Mouse (Mus musculus): ENCODE data around the gene Hipk2. TPM values are rescaled to one million over a fixed set of nuclear protein-coding genes. Genes with fewer than 3 reads are reported as not detected.

The Hipk2 gene
- polyA plus RNA-seq, 1 experiment from 2014 or later = 33.7 TPM

DNA sequence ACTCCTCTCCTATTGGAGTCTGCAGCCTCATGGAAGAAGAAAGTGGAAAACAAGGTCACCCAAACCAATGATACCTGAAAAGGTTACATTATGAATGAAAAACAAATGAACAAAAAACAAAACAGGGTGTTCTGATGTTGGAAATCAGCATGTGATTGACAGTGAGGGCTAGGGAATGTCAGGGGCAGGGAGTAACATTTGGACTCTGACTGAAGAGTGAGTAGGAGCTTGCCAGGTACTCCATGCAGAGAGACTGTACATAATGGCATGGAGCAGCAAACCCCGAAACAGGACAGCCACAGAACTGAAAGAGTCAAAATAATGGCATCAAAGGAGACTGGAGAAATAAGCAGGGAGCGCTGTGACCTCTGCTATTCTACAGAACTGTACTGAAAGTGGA is 15.7 kb downstream of the Hipk2 start:
- no peak overlapping the region for H3K4me2 ChIP-seq
- ATAC-seq = no peak
- H3K4me1 ChIP-seq = peaks cover 3% of the 10 kb centered on the region; the same call in 1 of the 2 replicates
- H3K9ac ChIP-seq = no peak overlapping the region
- H3K4me3 ChIP-seq = no peak overlapping the region
- no peak overlapping the region for H3K27ac ChIP-seq
- H3K9me3 ChIP-seq (replicated peaks) = no peaks in the 10 kb centered on the region
- H3K36me3 ChIP-seq (ENCODE audit: poor library complexity, severe bottlenecking) = no peaks in the 10 kb centered on the region
- 83% methylated on average over 2 of the region's 2 CpGs for WGBS
- H3K27me3 ChIP-seq = no peaks in the 10 kb centered on the region

- H3K9me3 ChIP-seq (replicated peaks) = no peaks in the 10 kb centered on the region
- no peak overlapping the region for H3K27ac ChIP-seq
- no peaks in the 10 kb centered on the region for H3K27me3 ChIP-seq
- H3K4me3 ChIP-seq = no peak overlapping the region
- ATAC-seq = no peak
- 92% methylated on average over 1 of the region's 1 CpGs for WGBS
- no peak overlapping the region for H3K9ac ChIP-seq
- no peak overlapping the region for H3K4me2 ChIP-seq
- no peaks in the 10 kb centered on the region for H3K36me3 ChIP-seq (ENCODE audit: poor library complexity, severe bottlenecking)
- H3K4me1 ChIP-seq = peaks cover 4% of the 10 kb centered on the region; the same call in 1 of the 2 replicates
Observed at GRCm38 (mm10) chr6:38859819-38860218, 16.1 kb downstream of the Hipk2 start.

DNA sequence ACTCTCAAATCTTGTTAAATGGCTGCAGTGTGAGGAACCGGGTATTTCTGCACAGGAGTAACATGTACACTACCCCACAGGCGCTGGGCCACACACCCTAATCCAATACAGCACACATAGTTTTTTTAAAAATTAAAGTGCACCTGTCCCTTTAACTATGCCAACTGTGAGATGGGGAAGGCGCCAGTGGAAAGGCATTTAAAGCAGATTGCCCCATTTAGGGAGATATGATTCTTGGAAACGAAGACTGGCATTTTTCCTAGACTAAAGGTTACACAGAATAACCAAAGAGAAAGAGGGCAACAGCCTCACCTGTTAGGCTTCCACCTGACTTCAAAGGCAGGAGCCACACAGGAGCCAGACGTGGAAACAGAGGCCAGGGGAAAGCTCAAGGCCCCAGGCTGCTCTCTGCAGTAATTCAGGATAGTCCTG is 22.4 kb downstream of the Hipk2 start:
- Histone ChIP-seq H3K9ac (no peak overlapping the region), H3K4me1 (peaks cover 37% of the 10 kb centered on the region), H3K27ac (no peak overlapping the region), H3K4me3 (no peak overlapping the region), H3K9me3 (replicated peaks) (no peaks in the 10 kb centered on the region), H3K4me2 (no peak overlapping the region), H3K36me3 (ENCODE audit: poor library complexity, severe bottlenecking) (no peaks in the 10 kb centered on the region), H3K27me3 (no peaks in the 10 kb centered on the region)
- ATAC-seq = no peak
- WGBS = 62% methylated on average over 5 of the region's 5 CpGs

DNA sequence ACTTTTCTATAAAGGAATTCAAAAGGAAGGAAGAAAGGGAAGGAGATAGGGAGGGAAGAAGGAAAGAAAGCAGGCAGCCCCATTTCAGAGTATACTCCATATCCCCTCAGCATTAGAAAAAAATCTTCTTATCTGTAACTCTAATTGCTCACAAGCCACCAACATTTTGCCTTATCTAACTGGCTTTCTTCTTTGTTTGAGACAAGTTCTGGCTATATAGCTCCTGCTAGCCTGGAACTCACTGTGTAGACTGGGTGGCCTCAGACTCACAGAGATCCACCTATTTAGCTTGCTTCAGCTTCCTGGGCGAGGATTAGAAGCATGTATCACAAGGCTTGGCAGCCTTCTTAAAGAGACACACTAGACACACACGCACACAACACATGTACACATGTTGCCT is 24.2 kb downstream of the Hipk2 start:
- Histone ChIP-seq H3K27me3 (no peaks in the 10 kb centered on the region), H3K27ac (no peak overlapping the region; the same call in 1 of the 2 replicates), H3K36me3 (ENCODE audit: poor library complexity, severe bottlenecking) (no peaks in the 10 kb centered on the region), H3K4me2 (no peak overlapping the region), H3K4me1 (peaks cover 52% of the 10 kb centered on the region), H3K4me3 (no peak overlapping the region), H3K9ac (no peak overlapping the region), H3K9me3 (replicated peaks) (no peaks in the 10 kb centered on the region)
- ATAC-seq = no peak
- 92% methylated on average over 2 of the region's 2 CpGs for WGBS

- Histone ChIP-seq H3K4me2 (no peak overlapping the region), H3K4me1 (peaks cover 62% of the 10 kb centered on the region), H3K36me3 (ENCODE audit: poor library complexity, severe bottlenecking) (no peaks in the 10 kb centered on the region), H3K4me3 (no peak overlapping the region), H3K27me3 (no peaks in the 10 kb centered on the region), H3K27ac (no peak overlapping the region), H3K9ac (no peak overlapping the region), H3K9me3 (replicated peaks) (no peaks in the 10 kb centered on the region)
- WGBS = 96% methylated on average over 6 of the region's 6 CpGs
- no peak for ATAC-seq
Observed at GRCm38 (mm10) chr6:38850715-38851259, 25.2 kb downstream of the Hipk2 start.

DNA sequence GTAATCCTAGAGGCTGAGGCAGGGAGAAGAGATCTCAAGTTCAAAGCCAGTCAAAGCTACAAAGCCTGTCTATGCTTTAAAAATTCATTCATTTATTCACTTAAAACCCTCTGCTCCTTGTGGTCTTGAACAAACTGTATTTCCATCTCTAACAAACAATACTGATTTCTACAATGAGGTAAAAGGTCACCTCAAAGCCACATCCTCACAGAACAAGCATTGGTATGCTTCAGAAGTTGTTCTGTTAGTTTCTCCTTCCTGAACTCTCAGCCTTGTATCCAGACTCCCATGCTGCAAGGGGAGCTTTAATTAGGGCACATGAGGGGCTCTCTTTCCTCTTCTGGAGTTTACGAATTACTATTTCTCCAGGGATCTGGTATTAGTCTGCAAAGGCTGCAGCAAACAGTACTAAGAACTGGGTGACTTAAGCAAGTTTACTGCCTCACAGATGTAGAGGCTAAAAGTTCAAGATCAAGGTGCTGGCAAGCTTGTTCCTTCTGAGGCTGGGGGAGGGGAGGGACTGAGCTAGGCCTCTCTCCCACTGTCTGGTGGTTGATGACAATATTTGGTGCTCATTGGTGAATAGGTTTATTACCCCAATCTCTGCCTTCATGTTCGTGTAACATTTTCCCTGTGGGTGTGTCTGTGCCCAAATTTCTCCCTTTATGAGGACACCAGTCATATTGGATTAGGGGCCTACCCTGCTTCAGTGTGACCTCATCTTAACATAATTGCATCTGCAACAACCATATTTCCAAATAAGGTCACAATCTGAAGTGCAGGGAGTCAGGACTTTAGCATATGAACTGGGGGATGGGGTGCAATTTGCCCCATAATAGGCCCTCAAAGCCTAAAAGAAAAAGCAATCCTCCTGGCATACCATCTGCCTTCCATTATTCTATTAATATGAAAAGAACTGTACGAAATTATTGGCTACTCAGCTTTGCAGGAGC is 27.7 kb downstream of the Hipk2 start:
- H3K27me3 ChIP-seq = no peaks in the 10 kb centered on the region
- H3K4me3 ChIP-seq = no peak overlapping the region
- H3K9me3 ChIP-seq (replicated peaks) = no peaks in the 10 kb centered on the region
- no peak overlapping the region for H3K4me2 ChIP-seq
- H3K4me1 ChIP-seq = peaks cover 54% of the 10 kb centered on the region
- H3K36me3 ChIP-seq (ENCODE audit: poor library complexity, severe bottlenecking) = no peaks in the 10 kb centered on the region
- no peak for ATAC-seq
- H3K9ac ChIP-seq = no peak overlapping the region
- H3K27ac ChIP-seq = peak overlapping the region; percentile 22; the same call in 1 of the 2 replicates
- WGBS = 49% methylated on average over 3 of the region's 3 CpGs

GRCm38 (mm10) chr6:38847447-38847846 is 28.5 kb downstream of the Hipk2 start:
- no peak overlapping the region for H3K4me2 ChIP-seq
- 73% methylated on average over 1 of the region's 1 CpGs for WGBS
- no peak overlapping the region for H3K27ac ChIP-seq

GRCm38 (mm10) chr6:38846330-38847195 is 29.4 kb downstream of the Hipk2 start:
- H3K4me2 ChIP-seq = no peak overlapping the region; the same call in 1 of the 2 replicates
- no peaks in the 10 kb centered on the region for H3K27me3 ChIP-seq
- ATAC-seq = no peak
- no peaks in the 10 kb centered on the region for H3K36me3 ChIP-seq (ENCODE audit: poor library complexity, severe bottlenecking)
- H3K4me1 ChIP-seq = peaks cover 55% of the 10 kb centered on the region
- H3K4me3 ChIP-seq = no peak overlapping the region
- 48% methylated on average over 6 of the region's 6 CpGs for WGBS
- H3K9me3 ChIP-seq (replicated peaks) = no peaks in the 10 kb centered on the region
- H3K27ac ChIP-seq = peak overlapping the region; percentile 57
- no peak overlapping the region for H3K9ac ChIP-seq

More at GRCm38 (mm10) chr6:38847447-38847846, 28.5 kb downstream of the Hipk2 start:
- no peaks in the 10 kb centered on the region for H3K27me3 ChIP-seq
- H3K4me3 ChIP-seq = no peak overlapping the region
- H3K4me1 ChIP-seq = peaks cover 54% of the 10 kb centered on the region
- no peak for ATAC-seq
- no peaks in the 10 kb centered on the region for H3K36me3 ChIP-seq (ENCODE audit: poor library complexity, severe bottlenecking)
- H3K9me3 ChIP-seq (replicated peaks) = no peaks in the 10 kb centered on the region
- no peak overlapping the region for H3K9ac ChIP-seq

- peaks cover 62% of the 10 kb centered on the region for H3K4me1 ChIP-seq
- no peak overlapping the region for H3K4me3 ChIP-seq
- H3K4me2 ChIP-seq = no peak overlapping the region
- no peak for ATAC-seq
- no peaks in the 10 kb centered on the region for H3K9me3 ChIP-seq (replicated peaks)
- H3K27ac ChIP-seq = 0 out of 2 replicates have a peak overlapping the region, but pooled peaks have one; percentile 57
- no peaks in the 10 kb centered on the region for H3K36me3 ChIP-seq (ENCODE audit: poor library complexity, severe bottlenecking)
- WGBS = 50% methylated on average over 5 of the region's 5 CpGs
- no peaks in the 10 kb centered on the region for H3K27me3 ChIP-seq
- H3K9ac ChIP-seq = no peak overlapping the region
Observed at GRCm38 (mm10) chr6:38845876-38846275, 30.1 kb downstream of the Hipk2 start.

DNA sequence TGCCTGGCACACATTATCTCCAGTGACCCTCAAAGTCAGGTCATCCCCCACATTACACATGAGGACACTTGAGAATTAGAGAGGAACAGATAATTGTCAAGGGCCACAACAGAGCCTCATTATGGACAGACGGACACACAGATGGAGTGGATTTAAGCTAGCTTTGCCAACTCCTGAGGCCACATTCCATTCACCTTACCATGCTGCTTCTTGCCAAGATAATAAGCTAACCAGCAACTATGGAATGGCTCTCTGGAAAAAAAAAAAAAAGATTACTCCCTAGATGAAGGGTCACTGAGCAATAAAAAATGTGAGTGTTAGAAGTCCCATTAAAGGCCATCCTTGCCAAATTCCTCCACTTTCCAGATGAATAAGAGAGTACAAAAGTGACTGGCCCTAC is 30.8 kb downstream of the Hipk2 start:
- no peak overlapping the region for H3K4me3 ChIP-seq
- no peaks in the 10 kb centered on the region for H3K9me3 ChIP-seq (replicated peaks)
- WGBS = 44% methylated on average over 1 of the region's 1 CpGs
- ATAC-seq = no peak
- no peak overlapping the region for H3K4me2 ChIP-seq
- no peaks in the 10 kb centered on the region for H3K27me3 ChIP-seq
- peaks cover 68% of the 10 kb centered on the region for H3K4me1 ChIP-seq
- no peak overlapping the region for H3K27ac ChIP-seq
- no peaks in the 10 kb centered on the region for H3K36me3 ChIP-seq (ENCODE audit: poor library complexity, severe bottlenecking)
- no peak overlapping the region for H3K9ac ChIP-seq

GRCm38 (mm10) chr6:38841551-38841950 is 34.4 kb downstream of the Hipk2 start:
- Histone ChIP-seq H3K9ac (no peak overlapping the region), H3K9me3 (replicated peaks) (no peaks in the 10 kb centered on the region), H3K4me3 (no peak overlapping the region), H3K4me1 (peaks cover 42% of the 10 kb centered on the region), H3K4me2 (no peak overlapping the region), H3K27ac (no peak overlapping the region), H3K36me3 (ENCODE audit: poor library complexity, severe bottlenecking) (no peaks in the 10 kb centered on the region), H3K27me3 (no peaks in the 10 kb centered on the region)
- no peak for ATAC-seq
- WGBS = 88% methylated on average over 3 of the region's 3 CpGs

GRCm38 (mm10) chr6:38840780-38841179 is 35.2 kb downstream of the Hipk2 start:
- Histone ChIP-seq H3K4me3 (no peak overlapping the region), H3K9me3 (replicated peaks) (no peaks in the 10 kb centered on the region), H3K36me3 (ENCODE audit: poor library complexity, severe bottlenecking) (no peaks in the 10 kb centered on the region), H3K4me1 (peaks cover 34% of the 10 kb centered on the region), H3K27ac (no peak overlapping the region; the same call in 1 of the 2 replicates), H3K4me2 (no peak overlapping the region), H3K9ac (no peak overlapping the region), H3K27me3 (no peaks in the 10 kb centered on the region)
- WGBS = 87% methylated on average over 1 of the region's 1 CpGs
- ATAC-seq = no peak
